Mouse (Mus musculus) liver, postnatal 0 days (tissue): ENCODE data around the gene Skp1a. TPM values are rescaled to one million over a fixed set of nuclear protein-coding genes. Genes with fewer than 3 reads are reported as not detected.

ENCODE experiments used
- ATAC-seq: fragments of 200-750 bp; cut with Nextera tagmentation; 2 replicates; pipeline ENCODE4 v1.8.0; 2017; ENCODE audit warnings: mild to moderate bottlenecking, moderate library complexity
- DNase-seq: peaks from one replicate; pipeline ENCODE4 v3.0.0-alpha.2; 2016
- H3K27ac ChIP-seq: fragments of 300-500 bp; sonication (generic); 2 replicates; pipeline ENCODE4 v1.5.1; 2014; ENCODE audit warnings: antibody characterized with exemption, moderate library complexity, mild to moderate bottlenecking, low read depth
- H3K27me3 ChIP-seq: fragments of 300-500 bp; sonication (generic); 2 replicates; pipeline ENCODE4 v1.6.1; 2014; ENCODE audit warnings: low read length, control low read depth, mixed read lengths; ENCODE audit not compliant: insufficient read depth
- H3K36me3 ChIP-seq: fragments of 300-500 bp; sonication (generic); replicated peaks from 2 replicates; pipeline ENCODE4 v1.6.1; 2014; ENCODE audit warnings: mild to moderate bottlenecking, control low read depth, low read length, moderate library complexity, mixed read lengths; ENCODE audit not compliant: insufficient read depth
- H3K4me1 ChIP-seq: fragments of 300-500 bp; sonication (generic); 2 replicates; pipeline ENCODE4 v1.6.1; 2014; ENCODE audit warnings: antibody characterized with exemption, mild to moderate bottlenecking, control low read depth; ENCODE audit not compliant: insufficient read depth
- H3K4me2 ChIP-seq: fragments of 300-500 bp; sonication (generic); 2 replicates; pipeline ENCODE4 v1.6.1; 2014; ENCODE audit warnings: low read depth, mild to moderate bottlenecking, low read length, moderate library complexity, mixed read lengths
- H3K4me3 ChIP-seq: fragments of 300-500 bp; sonication (generic); 2 replicates; pipeline ENCODE4 v1.5.1; 2014; ENCODE audit warnings: low read depth, low read length
- H3K9ac ChIP-seq: fragments of 300-500 bp; sonication (generic); replicated peaks from 2 replicates; pipeline ENCODE4 v1.6.1; 2014; ENCODE audit warnings: mild to moderate bottlenecking, moderate library complexity
- H3K9me3 ChIP-seq: fragments of 300-500 bp; sonication (generic); 2 replicates; pipeline ENCODE4 v1.6.1; 2016; ENCODE audit warnings: mild to moderate bottlenecking, control low read depth, low read length, mixed read lengths
- CTCF ChIP-seq: sonication (generic); IDR thresholded peaks from 2 replicates; pipeline ENCODE4 v1.5.1; 2016; ENCODE audit warnings: antibody characterized with exemption, low read depth
- EP300 ChIP-seq: IDR thresholded peaks from 2 replicates; pipeline ENCODE4 v1.6.1; 2016; ENCODE audit warnings: antibody characterized with exemption, low read depth, mild to moderate bottlenecking
- WGBS: fragments of 180-500 bp; shearing (Covaris S2); extraction: QIAGEN DNeasy Blood & Tissue Kit; methylation state at CpG from one replicate; pipeline ENCODE4 v1.1.7; 2014; ENCODE audit not compliant: insufficient replicate concordance; 5-methylcytosine and 5-hydroxymethylcytosine counted together
- polyA plus RNA-seq: library from polyadenylated mRNA; unstranded; fragments of >200 nt; fragmentation: Nextera tagmentation; extraction: Ambion mirVana; gene quantifications from 2 replicates; pipeline ENCODE4 v1.2.1, GENCODE M21; 2015

Gene Skp1a
- polyA plus RNA-seq, 1 experiment from 2014 or later, result 289 TPM

GRCm38 (mm10) chr11:52275366-52275765 is 43.6 kb downstream of the Skp1a start:
- Histone ChIP-seq H3K27ac (no peak overlapping the region), H3K9ac (no peak overlapping the region), H3K4me2 (no peak overlapping the region), H3K4me1 (peaks cover 7% of the 10 kb centered on the region; the same call in 1 of the 2 replicates), H3K27me3 (no peaks in the 10 kb centered on the region), H3K9me3 (no peaks in the 10 kb centered on the region), H3K4me3 (no peak overlapping the region), H3K36me3 (no peaks in the 10 kb centered on the region)
- DNase-seq (no peak), ATAC-seq (no peak)
- TF ChIP-seq CTCF (no peak), EP300 (no peak)
- WGBS, result 64% methylated on average over 8 of the region's 8 CpGs

GRCm38 (mm10) chr11:52275774-52276555 is 44.2 kb downstream of the Skp1a start:
- Histone ChIP-seq H3K9me3 (no peaks in the 10 kb centered on the region), H3K27me3 (no peaks in the 10 kb centered on the region), H3K4me3 (no peak overlapping the region), H3K9ac (no peak overlapping the region), H3K36me3 (no peaks in the 10 kb centered on the region), H3K4me1 (peaks cover 7% of the 10 kb centered on the region; the same call in 1 of the 2 replicates), H3K27ac (no peak overlapping the region), H3K4me2 (no peak overlapping the region)
- TF ChIP-seq CTCF (no peak), EP300 (no peak)
- ATAC-seq, result no peak
- DNase-seq, result no peak
- WGBS, result 67% methylated on average over 9 of the region's 9 CpGs

DNA sequence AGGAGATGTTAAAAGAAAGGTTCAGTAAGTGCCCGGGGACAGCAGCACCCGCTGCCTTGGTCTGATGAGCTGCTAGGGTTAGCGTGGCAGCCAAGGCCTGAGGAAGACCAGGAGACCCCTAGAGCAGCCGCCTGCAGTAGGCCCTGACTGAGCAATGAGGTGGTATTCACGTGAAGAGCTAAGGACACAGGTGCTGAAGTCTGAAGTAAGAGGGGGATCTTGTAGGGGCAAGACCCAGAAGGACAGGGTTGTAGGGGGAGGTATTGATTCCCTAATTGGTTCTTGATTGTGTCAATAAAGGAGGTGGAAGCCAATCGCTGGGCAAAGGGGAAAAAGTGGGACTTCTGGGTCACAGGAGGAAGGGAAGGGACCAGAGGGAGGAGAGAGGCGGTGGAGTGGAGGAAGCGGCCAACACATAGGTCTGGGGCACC is 45.2 kb downstream of the Skp1a start:
- DNase-seq (no peak), ATAC-seq (no peak)
- TF ChIP-seq CTCF (no peak), EP300 (no peak)
- Histone ChIP-seq H3K27me3 (peaks cover 8% of the 10 kb centered on the region), H3K27ac (no peak overlapping the region), H3K36me3 (no peaks in the 10 kb centered on the region), H3K4me1 (peaks cover 7% of the 10 kb centered on the region; the same call in 1 of the 2 replicates), H3K9ac (no peak overlapping the region), H3K4me3 (no peak overlapping the region), H3K4me2 (no peak overlapping the region), H3K9me3 (no peaks in the 10 kb centered on the region)
- WGBS, result 78% methylated on average over 8 of the region's 8 CpGs

DNA sequence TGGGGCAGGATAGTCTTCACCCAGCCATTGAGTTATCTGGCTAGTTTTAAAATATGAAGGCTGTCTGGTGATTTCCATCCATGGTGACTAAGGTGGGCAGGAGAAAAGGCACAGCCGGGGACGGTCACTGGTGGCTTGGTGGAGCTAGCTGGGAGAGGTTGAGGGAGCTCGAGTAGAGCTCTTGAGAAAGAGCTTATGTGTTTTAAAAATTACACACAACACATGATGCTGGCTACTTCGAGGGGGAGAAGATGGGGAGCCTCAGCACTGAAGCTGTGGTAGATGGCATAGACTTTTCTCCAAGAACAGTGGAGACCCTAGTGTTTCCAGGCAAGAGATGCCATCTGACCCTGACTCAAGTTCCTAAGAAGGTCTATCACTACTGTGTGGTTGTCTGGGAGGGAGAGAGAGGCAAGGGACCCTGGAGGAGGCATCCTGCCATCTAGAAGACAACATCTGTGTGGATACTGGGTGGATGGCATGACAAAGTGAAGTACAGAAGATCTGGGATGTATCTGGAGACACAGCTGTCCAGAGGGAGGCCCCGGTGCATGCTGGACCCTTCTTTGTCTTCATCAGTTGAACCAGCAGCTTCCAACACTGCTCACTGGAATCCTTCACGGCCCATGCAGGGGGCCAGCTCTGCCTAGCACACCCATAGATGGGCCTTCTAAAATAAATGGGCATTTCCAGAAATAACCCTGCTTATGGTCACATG is 45.8 kb downstream of the Skp1a start:
- Histone ChIP-seq H3K9me3 (no peaks in the 10 kb centered on the region), H3K27ac (no peak overlapping the region), H3K9ac (no peak overlapping the region), H3K36me3 (no peaks in the 10 kb centered on the region), H3K4me1 (peaks cover 9% of the 10 kb centered on the region), H3K4me2 (no peak overlapping the region), H3K27me3 (peaks cover 13% of the 10 kb centered on the region), H3K4me3 (no peak overlapping the region)
- no peak for TF ChIP-seq CTCF
- TF ChIP-seq EP300, result no peak
- WGBS, result 85% methylated on average over 6 of the region's 6 CpGs
- ATAC-seq (no peak), DNase-seq (no peak)

DNA sequence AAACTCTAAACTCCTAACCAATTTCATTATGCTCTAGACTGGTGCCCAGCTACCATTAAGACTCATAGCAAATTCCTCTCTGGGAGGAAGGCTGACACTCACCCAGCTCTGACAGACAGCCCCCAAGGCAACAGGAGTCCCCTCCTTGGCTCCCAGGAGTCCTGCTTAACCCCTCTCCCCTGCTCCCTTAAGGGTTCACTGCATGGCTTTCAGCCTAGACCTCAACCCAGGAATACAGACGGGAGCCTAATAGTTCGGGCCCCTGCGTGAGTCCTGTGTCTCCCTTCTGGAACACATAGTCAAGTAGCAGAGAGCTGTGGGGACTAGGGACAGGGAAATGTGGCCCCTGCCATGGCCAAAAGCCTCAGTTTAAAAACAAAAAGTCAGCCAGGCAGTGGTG is 46.4 kb downstream of the Skp1a start:
- Histone ChIP-seq H3K27me3 (peaks cover 17% of the 10 kb centered on the region), H3K4me2 (no peak overlapping the region), H3K36me3 (no peaks in the 10 kb centered on the region), H3K4me1 (peaks cover 10% of the 10 kb centered on the region), H3K9ac (no peak overlapping the region), H3K27ac (no peak overlapping the region), H3K4me3 (no peak overlapping the region), H3K9me3 (no peaks in the 10 kb centered on the region)
- 86% methylated on average over 3 of the region's 3 CpGs for WGBS
- DNase-seq, result no peak
- no peak for TF ChIP-seq CTCF
- TF ChIP-seq EP300, result no peak
- ATAC-seq, result no peak

GRCm38 (mm10) chr11:52278991-52279390 is 47.2 kb downstream of the Skp1a start:
- H3K4me2 ChIP-seq, result no peak overlapping the region
- peaks cover 12% of the 10 kb centered on the region for H3K4me1 ChIP-seq
- no peak for ATAC-seq
- H3K9me3 ChIP-seq, result no peaks in the 10 kb centered on the region
- no peak overlapping the region for H3K4me3 ChIP-seq
- TF ChIP-seq CTCF (no peak), EP300 (no peak)
- WGBS, result 85% methylated on average over 6 of the region's 6 CpGs
- H3K9ac ChIP-seq, result no peak overlapping the region
- peaks cover 21% of the 10 kb centered on the region for H3K27me3 ChIP-seq
- H3K27ac ChIP-seq, result no peak overlapping the region
- no peak for DNase-seq
- no peaks in the 10 kb centered on the region for H3K36me3 ChIP-seq
